Mouse (Mus musculus) bone marrow, adult 2 months (tissue): ENCODE data around the gene Eif1b. TPM values are rescaled to one million over a fixed set of nuclear protein-coding genes. Genes with fewer than 3 reads are reported as not detected.
"Not testable (repeated sequence)": the region's sequence is repeated elsewhere in the genome, so short reads cannot be mapped to it uniquely, and the experiment has no call there.

Experiments
- H3K27ac ChIP-seq: fragments of 200-500 bp; 2 replicates; pipeline ENCODE4 v1.5.1; 2012; ENCODE audit warnings: low read depth, mild to moderate bottlenecking, control low read depth, inconsistent platforms, low read length; ENCODE audit not compliant: control insufficient read depth, poor library complexity, insufficient read depth
- H3K4me1 ChIP-seq: fragments of 200-500 bp; 2 replicates; pipeline ENCODE4 v1.6.1; 2011; ENCODE audit warnings: low read length; ENCODE audit not compliant: control insufficient read depth, insufficient read depth
- H3K4me3 ChIP-seq: fragments of 200-500 bp; replicated peaks from 2 replicates; pipeline ENCODE3; 2011; ENCODE audit warnings: mild to moderate bottlenecking, low read depth, low read length, control low read depth; ENCODE audit not compliant: control insufficient read depth
- CTCF ChIP-seq: fragments of 200-500 bp; IDR thresholded peaks from 2 replicates; pipeline ENCODE4 v1.5.1; 2011; ENCODE audit warnings: low read length, control low read depth; ENCODE audit not compliant: control insufficient read depth, insufficient read depth
- POLR2A ChIP-seq: fragments of 200-500 bp; IDR thresholded peaks from 2 replicates; pipeline ENCODE4 v1.6.1; 2011; ENCODE audit warnings: low read depth, mild to moderate bottlenecking, control low read depth, low read length, borderline replicate concordance; ENCODE audit not compliant: control insufficient read depth
- WGBS: fragments of 180-500 bp; shearing (Covaris S2); methylation state at CpG from one replicate; pipeline ENCODE4 v1.1.7; 2018; 5-methylcytosine and 5-hydroxymethylcytosine counted together
- polyA plus RNA-seq: library from polyadenylated mRNA; stranded (reverse); fragments of >200 nt; gene quantifications from 2 replicates; pipeline ENCODE4 v1.2.4, GENCODE M21; 2011; ENCODE audit warnings: low replicate concordance; ENCODE audit not compliant: missing spikeins, insufficient read depth, insufficient read length

The Eif1b gene
- polyA plus RNA-seq, 1 experiment, result 40.4 TPM

GRCm38 (mm10) chr9:120532062-120532461, 40.0 kb downstream of the Eif1b start:
- Histone ChIP-seq H3K4me3 (no peak overlapping the region), H3K27ac (no peak overlapping the region), H3K4me1 (no peaks in the 10 kb centered on the region; the same call in none of the 2 replicates)
- WGBS, result 74% methylated on average over 6 of the region's 6 CpGs
- TF ChIP-seq CTCF, result no peak

GRCm38 (mm10) chr9:120532691-120533090, 40.7 kb downstream of the Eif1b start:
- Histone ChIP-seq H3K27ac (no peak overlapping the region), H3K4me3 (no peak overlapping the region), H3K4me1 (no peaks in the 10 kb centered on the region; the same call in none of the 2 replicates)
- WGBS, result 66% methylated on average over 6 of the region's 6 CpGs
- TF ChIP-seq POLR2A (no peak), CTCF (no peak)

- not testable (repeated sequence) for H3K27ac ChIP-seq, H3K4me1 ChIP-seq, H3K4me3 ChIP-seq
- WGBS, result 81% methylated on average over 8 of the region's 8 CpGs
Measured at GRCm38 (mm10) chr9:120533446-120533950, 41.5 kb downstream of the Eif1b start.

GRCm38 (mm10) chr9:120539662-120540251, 47.7 kb downstream of the Eif1b start, which contains the start of gene Entpd3:
Gene Entpd3 (plus strand): TSS chr9:120539818.
- TF ChIP-seq POLR2A (no peak), CTCF (no peak)
- WGBS, result under 1% methylated on average over 31 of the region's 31 CpGs
- H3K4me1 ChIP-seq, result no peaks in the 10 kb centered on the region; the same call in 1 of the 2 replicates
- H3K4me3 ChIP-seq, result peak within 1 kb of the TSS; percentile 15
- H3K27ac ChIP-seq, result no peak within 1 kb of the TSS

- Histone ChIP-seq H3K27ac (no peak overlapping the region), H3K4me1 (peaks cover 2% of the 10 kb centered on the region; the same call in 1 of the 2 replicates), H3K4me3 (no peak overlapping the region)
- TF ChIP-seq POLR2A, result no peak
- 83% methylated on average over 2 of the region's 2 CpGs for WGBS
Measured at GRCm38 (mm10) chr9:120541411-120541810, 49.4 kb downstream of the Eif1b start.

- TF ChIP-seq CTCF, result no peak
- TF ChIP-seq POLR2A, result no peak
- no peak overlapping the region for H3K27ac ChIP-seq
- no peak overlapping the region for H3K4me3 ChIP-seq
- 27% methylated on average over 6 of the region's 6 CpGs for WGBS
- H3K4me1 ChIP-seq, result peaks cover 4% of the 10 kb centered on the region; the same call in 1 of the 2 replicates
Measured at GRCm38 (mm10) chr9:120542241-120542640, 50.2 kb downstream of the Eif1b start.

Other genes starting within 250 kb of the Eif1b start
- not detected in 2 replicates for gene Myrip, start 190.7 kb upstream of the Eif1b start, polyA plus RNA-seq
- gene Entpd3, start 47.6 kb downstream of the Eif1b start, polyA plus RNA-seq, result 0.56 TPM in 1 of 2 replicates, not detected in the other
- gene Rpl14, start 79.2 kb downstream of the Eif1b start, polyA plus RNA-seq, result 844 and 1,026 TPM in 2 replicates